Mouse (Mus musculus) hindbrain, embryonic 15.5 days (tissue): ENCODE results near the gene Lhfpl4. TPM values are rescaled to one million over a fixed set of nuclear protein-coding genes. Genes with fewer than 3 reads are reported as not detected.

Experiments used
- polyA plus RNA-seq: library from polyadenylated mRNA; unstranded; fragments of >200 nt; fragmentation: Nextera tagmentation; extraction: Ambion mirVana; gene quantifications from 2 replicates; pipeline ENCODE4 v1.2.1, GENCODE M21; 2015

The Lhfpl4 gene
- polyA plus RNA-seq, 1 experiment from 2014 or later, result 66.2 TPM

Other genes with a start within 250 kb of the Lhfpl4 start
- 30.5 and 36.8 TPM in 2 replicates for gene Srgap3, start 248.1 kb downstream of the Lhfpl4 start, polyA plus RNA-seq
- gene Thumpd3, start 149.2 kb downstream of the Lhfpl4 start, polyA plus RNA-seq, result 50.1 and 50.8 TPM in 2 replicates
- gene Setd5, start 118.0 kb downstream of the Lhfpl4 start, polyA plus RNA-seq, result 47.5 and 49.5 TPM in 2 replicates
- gene Mtmr14, start 42.5 kb upstream of the Lhfpl4 start, polyA plus RNA-seq, result 35.7 and 41.0 TPM in 2 replicates
- 4.8 and 10.2 TPM in 2 replicates for gene Cpne9, start 86.9 kb upstream of the Lhfpl4 start, polyA plus RNA-seq
- gene Brpf1, start 111.8 kb upstream of the Lhfpl4 start, polyA plus RNA-seq, result 16.3 and 17.1 TPM in 2 replicates
- gene Ogg1, start 131.6 kb upstream of the Lhfpl4 start, polyA plus RNA-seq, result 8.5 and 9.3 TPM in 2 replicates
- 112 and 117 TPM in 2 replicates for gene Camk1, start 148.6 kb upstream of the Lhfpl4 start, polyA plus RNA-seq
- 70.7 and 77.5 TPM in 2 replicates for gene Tada3, start 182.5 kb upstream of the Lhfpl4 start, polyA plus RNA-seq
- gene Arpc4, start 182.7 kb upstream of the Lhfpl4 start, polyA plus RNA-seq, result 413 and 423 TPM in 2 replicates
- gene Ttll3, start 193.9 kb upstream of the Lhfpl4 start, polyA plus RNA-seq, result 11.1 and 11.3 TPM in 2 replicates
- gene Rpusd3, start 224.0 kb upstream of the Lhfpl4 start, polyA plus RNA-seq, result 18.7 and 23.3 TPM in 2 replicates
- not detected in 2 replicates for gene Cidec, start 240.4 kb upstream of the Lhfpl4 start, polyA plus RNA-seq
- gene Jagn1, start 247.2 kb upstream of the Lhfpl4 start, polyA plus RNA-seq, result 96.5 and 98.2 TPM in 2 replicates